Mouse (Mus musculus) MEL (cell line): ENCODE results near the gene Kcnk7.

Source experiments
- CHD1 ChIP-seq: IDR thresholded peaks from 2 replicates; pipeline ENCODE4 v1.6.1; 2012; ENCODE audit warnings: low read depth, mild to moderate bottlenecking, inconsistent platforms, low read length, improper control_type of control experiment
- CHD2 ChIP-seq: IDR thresholded peaks from 2 replicates; pipeline ENCODE4 v1.6.1; 2011; ENCODE audit warnings: low read length, improper control_type of control experiment
- CTCF ChIP-seq, 3 experiments: IDR thresholded peaks in 2 of 3; conservative IDR thresholded peaks in 1 of 3; 2 replicates each; pipeline ENCODE4 v1.5.1; 2011 to 2012; ENCODE audit warnings: low read length in 3 of 3, low read depth in 2 of 3, mild to moderate bottlenecking in 2 of 3, improper control_type of control experiment in 1 of 3, inconsistent platforms in 1 of 3, mixed read lengths in 1 of 3, moderate library complexity in 1 of 3; ENCODE audit not compliant: control insufficient read depth in 1 of 3, insufficient read depth in 1 of 3, poor library complexity in 1 of 3, severe bottlenecking in 1 of 3
- EP300 ChIP-seq, 2 experiments: IDR thresholded peaks; 2 replicates each; pipeline ENCODE4 v1.6.1; 2011; ENCODE audit warnings: improper control_type of control experiment in 2 of 2, low read length in 2 of 2, low read depth in 1 of 2, mild to moderate bottlenecking in 1 of 2
- HCFC1 ChIP-seq: IDR thresholded peaks from 2 replicates; pipeline ENCODE4 v1.6.1; 2012; ENCODE audit warnings: low read depth, mild to moderate bottlenecking, inconsistent platforms, low read length, improper control_type of control experiment, moderate library complexity
- JUND ChIP-seq: IDR thresholded peaks from 2 replicates; pipeline ENCODE4 v1.6.1; 2011; ENCODE audit warnings: low read depth, mild to moderate bottlenecking, improper control_type of control experiment, low read length
- MEF2A ChIP-seq: IDR thresholded peaks from 2 replicates; pipeline ENCODE4 v1.6.1; 2014; ENCODE audit warnings: low read depth, mild to moderate bottlenecking, inconsistent platforms, low read length, improper control_type of control experiment; ENCODE audit not compliant: poor library complexity, insufficient replicate concordance, severe bottlenecking; ENCODE audit errors: extremely low read depth
- NRF1 ChIP-seq: IDR thresholded peaks from 2 replicates; pipeline ENCODE4 v1.6.1; 2014; ENCODE audit warnings: low read depth, mild to moderate bottlenecking, inconsistent platforms, low read length, improper control_type of control experiment, moderate library complexity; ENCODE audit not compliant: poor library complexity, insufficient read depth, severe bottlenecking
- POLR2A ChIP-seq, 2 experiments: IDR thresholded peaks; 2 replicates each; pipeline ENCODE4 v1.6.1; 2011 to 2012; ENCODE audit warnings: low read length in 2 of 2, mild to moderate bottlenecking in 2 of 2, control low read depth in 1 of 2, improper control_type of control experiment in 1 of 2, low read depth in 1 of 2, moderate library complexity in 1 of 2; ENCODE audit not compliant: control insufficient read depth in 1 of 2, insufficient read depth in 1 of 2, poor library complexity in 1 of 2
- SMC3 ChIP-seq: IDR thresholded peaks from 2 replicates; pipeline ENCODE4 v1.6.1; 2011; ENCODE audit warnings: low read depth, low read length, improper control_type of control experiment
- TBP ChIP-seq: IDR thresholded peaks from 2 replicates; pipeline ENCODE4 v1.8.0; 2011; ENCODE audit warnings: low read depth, low read length, improper control_type of control experiment
- USF1 ChIP-seq: IDR thresholded peaks from 2 replicates; pipeline ENCODE4 v1.6.1; 2014; ENCODE audit warnings: low read depth, mild to moderate bottlenecking, inconsistent platforms, low read length, improper control_type of control experiment, moderate library complexity
- ZC3H11A ChIP-seq: IDR thresholded peaks from 2 replicates; pipeline ENCODE4 v1.6.1; 2012; ENCODE audit warnings: low read depth, mild to moderate bottlenecking, inconsistent platforms, low read length, improper control_type of control experiment

GRCm38 (mm10) chr19:5654720-5655298 lies 49.4 kb upstream of the Kcnk7 start:
- no peak for TF ChIP-seq CTCF (IDR thresholded peaks at IDR 0.05 in 2 of 3, conservative IDR thresholded peaks at IDR 0.05 in 1 of 3; ENCODE audit: control insufficient read depth in 1 of 3, insufficient read depth in 1 of 3, low read depth in 2 of 3, low read length in 3 of 3, poor library complexity in 1 of 3, severe bottlenecking in 1 of 3)
- TF ChIP-seq EP300 (IDR thresholded peaks at IDR 0.05; ENCODE audit: low read depth in 1 of 2, low read length in 2 of 2) = no peak
- no peak for TF ChIP-seq POLR2A (IDR thresholded peaks at IDR 0.05; ENCODE audit: control insufficient read depth in 1 of 2, insufficient read depth in 1 of 2, low read depth in 1 of 2, low read length in 2 of 2, poor library complexity in 1 of 2)
- no peak for TF ChIP-seq NRF1
- TF ChIP-seq USF1 = no peak
- TF ChIP-seq MEF2A = no peak
- no peak for TF ChIP-seq TBP
- no peak for TF ChIP-seq HCFC1
- TF ChIP-seq CHD1 = no peak
- no peak for TF ChIP-seq CHD2
- TF ChIP-seq ZC3H11A = no peak
- TF ChIP-seq SMC3 = no peak
- TF ChIP-seq JUND = no peak
